14 mouse cellular contexts compared by ENCODE assay signal in genomic region chr4:140860125-140860766, GRCm38 (mm10). TPM values are rescaled to one million over a fixed set of nuclear protein-coding genes. Genes with fewer than 3 reads are reported as not detected.
DNase-seq lines count a peak whose midpoint lies in the region; ATAC-seq and TF ChIP-seq lines count a peak whose summit lies in the region.
"Had no signal": no experiment of that assay in that cellular context is flagged by ENCODE, and none has a peak within 500 bp of the region (broad histone marks: within the 10 kb centered on the region; RNA-seq: fewer than 3 reads in every experiment).

No protein-coding gene starts in this region.

- no peaks in the 10 kb centered on the region for H3K36me3 ChIP-seq in heart, embryonic 16.5 days (ENCODE audit: control insufficient read depth, insufficient read depth)
- H3K36me3 ChIP-seq in ES-E14 (ENCODE audit: control insufficient read depth, insufficient read depth, low read length, poor library complexity, severe bottlenecking): no peaks in the 10 kb centered on the region

- peaks cover 2% of the 10 kb centered on the region for H3K9me3 ChIP-seq in heart, embryonic 16.5 days (replicated peaks; ENCODE audit: control insufficient read depth, low read length)
- no peaks in the 10 kb centered on the region for H3K9me3 ChIP-seq in ES-E14 (ENCODE audit: control insufficient read depth, insufficient read depth, low read depth, low read length)

- in situ Hi-C loops in ES-E14 (cut with MboI; ENCODE audit: low sequenced_read_pairs in 2 of 2, unreplicated experiment in 2 of 2): no loop called here

- WGBS in heart, embryonic 16.5 days: 27% methylated on average over 7 of the region's 7 CpGs

- intact Hi-C loops in heart, postnatal 36 days (cut with DNase I): no loop called here

- 0 out of 2 replicates have a peak overlapping the region, but pooled peaks have one; percentile 3 for H3K9ac ChIP-seq in heart, embryonic 16.5 days (ENCODE audit: low read length)
- H3K9ac ChIP-seq in ES-E14 (ENCODE audit: insufficient read depth, low read depth, low read length, poor library complexity, severe bottlenecking): no peak overlapping the region

- no peak for DNase-seq in heart, postnatal 36 days
- DNase-seq in ES-E14 (ENCODE audit: low read depth, low spot score): peak; percentile 53
- DNase-seq in urinary bladder, postnatal 14 days (ENCODE audit: low spot score): no peak
- DNase-seq in adipocyte (ENCODE audit: low spot score): no peak
- no peak for DNase-seq in layer of hippocampus, adult 8-10 months (ENCODE audit: low spot score in 2 of 2)
- DNase-seq: cerebellum, adult 2 months; thymus, adult 18-20 months had no signal

- H3K4me2 ChIP-seq in heart, embryonic 16.5 days (ENCODE audit: low read depth, low read length): no peak overlapping the region

- H3K27me3 ChIP-seq in heart, embryonic 16.5 days (ENCODE audit: control insufficient read depth, insufficient read depth, low read length): peaks cover 4% of the 10 kb centered on the region; the same call in 1 of the 2 replicates

- H3K4me3 ChIP-seq in heart, embryonic 16.5 days (ENCODE audit: low read length): no peak overlapping the region
- H3K4me3 ChIP-seq in ES-E14 (ENCODE audit: insufficient read depth in 1 of 2, low read depth in 1 of 2, low read length in 2 of 2, poor library complexity in 1 of 2, severe bottlenecking in 1 of 2): no peak overlapping the region

- no peak for ATAC-seq in heart, embryonic 16.5 days (replicated peaks; ENCODE audit: extremely low read depth, insufficient read depth, low FRiP score)
- ATAC-seq in granulocyte monocyte progenitor cell, adult 5-6 weeks (replicated peaks; ENCODE audit: poor library complexity, severe bottlenecking): peak; percentile 91
- ATAC-seq in megakaryocyte progenitor cell, adult 5-6 weeks (replicated peaks; ENCODE audit: poor library complexity): peak; percentile 83
- ATAC-seq: midbrain, embryonic 16.5 days had no signal

- no peak overlapping the region for H3K27ac ChIP-seq in heart, embryonic 16.5 days (ENCODE audit: low read length)
- no peak overlapping the region for H3K27ac ChIP-seq in ES-E14 (ENCODE audit: insufficient read depth, low read depth, low read length, poor library complexity, severe bottlenecking)

- peaks cover 11% of the 10 kb centered on the region for H3K4me1 ChIP-seq in heart, embryonic 16.5 days (ENCODE audit: control insufficient read depth, insufficient read depth, low read length)
- H3K4me1 ChIP-seq in ES-E14 (ENCODE audit: control insufficient read depth in 2 of 2, insufficient read depth in 2 of 2, low read length in 2 of 2, poor library complexity in 1 of 2): peaks cover 0 to 7% of the 10 kb centered on the region in 2 experiments; a peak in 2 of 4 replicates

TF ChIP-seq in ES-E14, 5 proteins besides CTCF, POLR2A, EP300 and RAD21:
- TF ChIP-seq CHD2 (IDR thresholded peaks at IDR 0.05; ENCODE audit: low read depth, low read length) (no peak), HCFC1 (IDR thresholded peaks at IDR 0.05; ENCODE audit: borderline replicate concordance, insufficient read depth, low read length) (no peak)
TF ChIP-seq in ES-E14: peak in this region for 0.

RNA-seq across cellular contexts. Expression of gene Padi1, which starts 14.7 kb away (rescaled TPM):
- polyA plus RNA-seq in heart, embryonic 16.5 days (2015; fragmentation: Nextera tagmentation; extraction: Ambion mirVana): 0.07 and 0.10 TPM in 2 replicates
- total RNA-seq in heart, postnatal 36 days (2021): not detected
- 0.09 and 0.16 TPM in 2 replicates for total RNA-seq in ES-E14 (2012; rRNA removed)
- total RNA-seq in granulocyte monocyte progenitor cell, adult 5-6 weeks (2014; fragmentation: Nextera tagmentation): not detected in 2 replicates
- total RNA-seq in granulocyte monocyte progenitor cell, adult 5-6 weeks (2017): not detected in 2 replicates
- total RNA-seq in megakaryocyte progenitor cell, adult 5-6 weeks (2015): 0.05 TPM in 2 replicates
- total RNA-seq in megakaryocyte progenitor cell, adult 5-6 weeks (2017): not detected in 2 replicates
- total RNA-seq in layer of hippocampus, adult 8-10 months (2022): under 1 TPM in 2 of 4 experiments, not detected in 2; 0.08 to 0.16 TPM
- total RNA-seq: heart, postnatal 25 days; left cerebral cortex, postnatal 14 days had no signal
- polyA plus RNA-seq: forebrain, embryonic 11.5 days had no signal

RNA-seq across cellular contexts. Expression of gene Padi2, which starts 45.9 kb away (rescaled TPM):
- polyA plus RNA-seq in heart, embryonic 16.5 days (2015; fragmentation: Nextera tagmentation; extraction: Ambion mirVana): 2.1 and 2.6 TPM in 2 replicates
- total RNA-seq in heart, postnatal 36 days (2021): 1 to 10 TPM in 1 of 2 experiments, under 1 TPM in 1; 0.56 to 1.0 TPM
- 0.94 and 1.7 TPM in 2 replicates for total RNA-seq in ES-E14 (2012; rRNA removed)
- total RNA-seq in granulocyte monocyte progenitor cell, adult 5-6 weeks (2014; fragmentation: Nextera tagmentation): 13.1 TPM in 2 replicates
- total RNA-seq in granulocyte monocyte progenitor cell, adult 5-6 weeks (2017): 4.0 and 6.6 TPM in 2 replicates
- total RNA-seq in megakaryocyte progenitor cell, adult 5-6 weeks (2015): 5.5 and 5.7 TPM in 2 replicates
- total RNA-seq in megakaryocyte progenitor cell, adult 5-6 weeks (2017): 4.8 and 5.0 TPM in 2 replicates
- total RNA-seq in layer of hippocampus, adult 8-10 months (2022): 10 to 100 TPM; 25.4 to 44.6 (median 32.6) TPM

RNA-seq across cellular contexts. Expression of gene Padi3, which starts 49.8 kb away (rescaled TPM):
- 0.24 and 0.55 TPM in 2 replicates for polyA plus RNA-seq in heart, embryonic 16.5 days (2015; fragmentation: Nextera tagmentation; extraction: Ambion mirVana)
- under 1 TPM; 0.14 to 0.19 TPM for total RNA-seq in heart, postnatal 36 days (2021)
- total RNA-seq in ES-E14 (2012; rRNA removed): 1.2 and 1.6 TPM in 2 replicates
- total RNA-seq in granulocyte monocyte progenitor cell, adult 5-6 weeks (2014; fragmentation: Nextera tagmentation): 0.19 and 0.21 TPM in 2 replicates
- total RNA-seq in granulocyte monocyte progenitor cell, adult 5-6 weeks (2017): 0.04 TPM in 1 of 2 replicates, not detected in the other
- total RNA-seq in megakaryocyte progenitor cell, adult 5-6 weeks (2015): not detected in 2 replicates
- total RNA-seq in megakaryocyte progenitor cell, adult 5-6 weeks (2017): 0.07 and 0.46 TPM in 2 replicates
- not detected for total RNA-seq in layer of hippocampus, adult 8-10 months (2022)
- polyA plus RNA-seq: cerebellum, adult 2 months; forebrain, embryonic 11.5 days; midbrain, embryonic 16.5 days had no signal
